Mouse (Mus musculus) heart, embryonic 14.5 days (tissue): Measurements from ENCODE around the gene Sfpq. TPM values are rescaled to one million over a fixed set of nuclear protein-coding genes. Genes with fewer than 3 reads are reported as not detected.
"Not testable (repeated sequence)": the region's sequence is repeated elsewhere in the genome, so short reads cannot be mapped to it uniquely, and the experiment has no call there.

ENCODE experiments used
- ATAC-seq: fragments of 200-750 bp; cut with Nextera tagmentation; 2 replicates; pipeline ENCODE4 v1.8.0; 2017; ENCODE audit warnings: low read depth, moderate TSS enrichment; ENCODE audit not compliant: insufficient number of reproducible peaks, insufficient read depth, low FRiP score
- H3K27ac ChIP-seq, 2 experiments: fragments of 200-500 bp in 1 of 2; fragments of 300-500 bp in 1 of 2; sonication (generic) in 1 of 2; replicated peaks in 1 of 2; 2 replicates each; pipeline ENCODE4 v1.5.1; 2012 to 2014; ENCODE audit warnings: low read depth in 2 of 2, low read length in 2 of 2, control low read depth in 1 of 2, mild to moderate bottlenecking in 1 of 2, mixed read lengths in 1 of 2; ENCODE audit not compliant: control insufficient read depth in 1 of 2, insufficient read depth in 1 of 2
- H3K27me3 ChIP-seq: fragments of 300-500 bp; sonication (generic); 2 replicates; pipeline ENCODE4 v1.6.1; 2014; ENCODE audit warnings: mild to moderate bottlenecking, low read length, control low read depth; ENCODE audit not compliant: control insufficient read depth, insufficient read depth
- H3K36me3 ChIP-seq: fragments of 300-500 bp; sonication (generic); 2 replicates; pipeline ENCODE4 v1.6.1; 2014; ENCODE audit warnings: mild to moderate bottlenecking, control low read depth, low read length, mixed read lengths; ENCODE audit not compliant: control insufficient read depth, insufficient read depth
- H3K4me1 ChIP-seq, 2 experiments: fragments of 200-500 bp in 1 of 2; fragments of 300-500 bp in 1 of 2; sonication (generic) in 1 of 2; 2 replicates each; pipeline ENCODE4 v1.6.1; 2012 to 2014; ENCODE audit warnings: low read length in 2 of 2, control low read depth in 1 of 2, mixed read lengths in 1 of 2; ENCODE audit not compliant: control insufficient read depth in 2 of 2, insufficient read depth in 2 of 2
- H3K4me2 ChIP-seq: fragments of 300-500 bp; sonication (generic); 2 replicates; pipeline ENCODE4 v1.6.1; 2014; ENCODE audit warnings: mild to moderate bottlenecking, low read length
- H3K4me3 ChIP-seq, 2 experiments: fragments of 200-500 bp in 1 of 2; fragments of 300-500 bp in 1 of 2; sonication (generic) in 1 of 2; 2 replicates each; pipeline ENCODE4 v1.5.1; 2012 to 2014; ENCODE audit warnings: low read length in 2 of 2, mild to moderate bottlenecking in 2 of 2, control low read depth in 1 of 2, low read depth in 1 of 2, moderate library complexity in 1 of 2; ENCODE audit not compliant: control insufficient read depth in 1 of 2, insufficient read depth in 1 of 2
- H3K9ac ChIP-seq: fragments of 300-500 bp; sonication (generic); 2 replicates; pipeline ENCODE4 v1.6.1; 2014; ENCODE audit warnings: mild to moderate bottlenecking, low read length
- H3K9me3 ChIP-seq: fragments of 300-500 bp; sonication (generic); 2 replicates; pipeline ENCODE4 v1.6.1; 2016; ENCODE audit warnings: low read length, control low read depth; ENCODE audit not compliant: control insufficient read depth
- WGBS: fragments of 180-500 bp; shearing (Covaris S2); extraction: QIAGEN DNeasy Blood & Tissue Kit; methylation state at CpG from one replicate; pipeline ENCODE4 v1.1.7; 2014; 5-methylcytosine and 5-hydroxymethylcytosine counted together
- polyA plus RNA-seq: library from polyadenylated mRNA; unstranded; fragments of >200 nt; fragmentation: Nextera tagmentation; extraction: Ambion mirVana; gene quantifications from 2 replicates; pipeline ENCODE4 v1.2.1, GENCODE M21; 2014

Gene Sfpq
- 62.5 and 76.1 TPM in 2 replicates for polyA plus RNA-seq

DNA sequence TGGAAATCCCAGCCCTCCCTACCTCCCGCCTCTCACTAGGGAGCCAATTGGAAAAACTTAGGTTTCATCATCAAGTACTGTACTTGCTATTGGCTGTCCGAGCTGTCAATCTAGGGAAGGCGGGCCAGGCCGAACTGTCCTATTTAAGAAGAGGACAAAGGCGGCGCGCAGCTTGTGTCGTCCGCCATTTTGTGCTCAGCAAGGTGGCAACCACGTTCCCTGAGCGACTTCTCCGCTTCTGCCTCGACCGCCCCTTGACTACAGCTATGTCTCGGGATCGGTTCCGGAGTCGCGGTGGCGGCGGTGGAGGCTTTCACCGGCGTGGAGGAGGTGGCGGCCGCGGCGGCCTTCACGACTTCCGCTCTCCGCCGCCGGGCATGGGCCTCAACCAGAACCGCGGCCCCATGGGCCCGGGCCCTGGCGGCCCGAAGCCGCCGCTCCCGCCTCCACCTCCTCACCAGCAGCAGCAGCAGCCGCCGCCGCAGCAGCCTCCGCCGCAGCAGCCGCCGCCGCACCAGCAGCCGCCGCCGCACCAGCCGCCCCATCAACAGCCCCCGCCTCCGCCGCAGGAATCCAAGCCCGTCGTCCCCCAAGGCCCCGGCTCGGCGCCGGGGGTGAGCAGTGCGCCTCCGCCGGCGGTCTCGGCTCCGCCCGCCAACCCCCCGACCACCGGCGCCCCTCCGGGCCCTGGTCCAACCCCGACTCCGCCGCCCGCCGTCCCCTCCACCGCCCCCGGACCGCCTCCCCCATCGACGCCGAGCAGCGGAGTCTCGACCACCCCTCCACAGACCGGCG is at the start of gene Sfpq:
Gene Sfpq (plus strand): TSS at position 174 of the 795 bp plus-strand sequence.
- H3K27ac ChIP-seq: peak within 1 kb of the TSS; percentile 94 to 98
- H3K9me3 ChIP-seq: no peaks in the 10 kb centered on the region
- peak within 1 kb of the TSS; percentile 100 for H3K9ac ChIP-seq
- peak within 1 kb of the TSS; percentile 86 for H3K4me2 ChIP-seq
- under 1% methylated on average over 72 of the region's 87 CpGs for WGBS
- H3K36me3 ChIP-seq: peaks cover 40% of the 10 kb centered on the region
- no peaks in the 10 kb centered on the region for H3K27me3 ChIP-seq
- ATAC-seq: peak; percentile 96
- peaks cover 0 to 22% of the 10 kb centered on the region in 2 experiments; a peak in 2 of 4 replicates for H3K4me1 ChIP-seq
- peak within 1 kb of the TSS; percentile 85 to 100 for H3K4me3 ChIP-seq

DNA sequence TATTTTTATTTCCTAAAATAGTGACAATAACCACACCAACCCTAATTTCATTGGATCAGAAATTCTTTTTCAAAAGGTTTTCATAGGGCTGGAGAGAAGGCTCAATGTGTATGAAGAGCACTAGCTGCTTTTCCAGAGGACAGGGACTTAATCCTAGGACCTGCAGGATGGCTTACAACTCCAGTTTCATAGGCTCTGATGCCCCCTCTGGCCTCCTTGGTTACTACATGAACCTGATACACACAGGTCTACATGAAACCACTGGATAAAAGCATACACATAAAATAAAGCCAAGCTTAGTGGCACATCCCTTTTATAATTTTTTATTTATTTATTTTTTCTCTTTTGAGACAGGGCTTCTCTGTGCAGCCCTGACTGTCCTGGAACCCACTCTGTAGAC is 43.7 kb upstream of the Sfpq start:
- H3K9ac ChIP-seq: no peak overlapping the region
- H3K27ac ChIP-seq: no peak overlapping the region
- ATAC-seq: no peak
- H3K4me3 ChIP-seq: no peak overlapping the region
- H3K4me2 ChIP-seq: no peak overlapping the region
- no peaks in the 10 kb centered on the region for H3K9me3 ChIP-seq
- no peaks in the 10 kb centered on the region for H3K4me1 ChIP-seq
- no peaks in the 10 kb centered on the region for H3K27me3 ChIP-seq
- no peaks in the 10 kb centered on the region for H3K36me3 ChIP-seq

DNA sequence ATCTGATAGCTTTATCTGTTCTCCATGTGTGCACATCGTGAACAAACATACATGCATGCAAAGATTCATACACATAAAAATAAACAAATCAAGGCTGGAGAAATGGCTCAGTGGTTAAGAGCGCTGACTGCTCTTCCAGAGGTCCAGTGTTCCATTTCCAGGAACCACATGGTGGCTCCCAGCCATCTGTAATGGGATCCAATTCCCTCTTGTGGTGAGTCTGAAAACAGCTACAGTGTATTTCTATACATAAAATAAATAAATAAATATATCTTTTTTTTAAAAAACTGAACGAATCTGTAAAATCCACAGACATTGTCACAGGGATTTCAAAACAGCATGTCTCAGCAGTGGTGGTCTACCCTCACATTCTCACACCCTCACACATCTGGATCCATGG is 42.4 kb upstream of the Sfpq start:
- Histone ChIP-seq H3K27ac (no peak overlapping the region), H3K9ac (no peak overlapping the region), H3K36me3 (no peaks in the 10 kb centered on the region), H3K4me3 (no peak overlapping the region), H3K27me3 (no peaks in the 10 kb centered on the region), H3K9me3 (no peaks in the 10 kb centered on the region), H3K4me2 (no peak overlapping the region), H3K4me1 (no peaks in the 10 kb centered on the region)
- 82% methylated on average over 3 of the region's 3 CpGs for WGBS
- ATAC-seq: no peak

DNA sequence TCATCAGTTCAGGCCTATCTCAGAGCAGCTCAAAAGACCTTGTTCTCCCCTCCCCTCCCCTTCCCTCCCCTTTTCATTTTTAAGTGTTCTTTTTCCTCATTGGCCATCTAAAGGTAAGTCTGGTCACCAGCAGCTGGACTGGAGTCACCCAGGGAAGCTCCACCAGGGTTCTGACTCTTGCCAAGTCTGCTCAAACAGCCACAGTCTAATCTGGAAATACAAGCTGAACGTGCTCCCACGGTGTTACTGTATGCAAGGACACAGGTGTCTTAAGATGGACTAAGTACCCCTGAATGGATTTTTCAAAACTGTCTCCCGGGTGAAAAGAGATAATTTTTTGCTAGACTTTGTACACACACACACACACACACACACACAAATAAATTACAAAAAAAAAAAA is 37.8 kb upstream of the Sfpq start:
- WGBS: 44% methylated on average over 3 of the region's 3 CpGs
- H3K4me2 ChIP-seq: no peak overlapping the region
- H3K27me3 ChIP-seq: no peaks in the 10 kb centered on the region
- no peak overlapping the region for H3K27ac ChIP-seq
- H3K9me3 ChIP-seq: no peaks in the 10 kb centered on the region
- H3K4me3 ChIP-seq: no peak overlapping the region
- ATAC-seq: no peak
- no peaks in the 10 kb centered on the region for H3K36me3 ChIP-seq
- no peak overlapping the region for H3K9ac ChIP-seq
- H3K4me1 ChIP-seq: no peaks in the 10 kb centered on the region

GRCm38 (mm10) chr4:126983736-126984525 is 37.2 kb upstream of the Sfpq start:
- 80% methylated on average over 11 of the region's 13 CpGs for WGBS
- not testable (repeated sequence) for H3K9me3 ChIP-seq, H3K36me3 ChIP-seq, H3K27ac ChIP-seq, H3K27me3 ChIP-seq, H3K4me1 ChIP-seq, ATAC-seq, H3K4me2 ChIP-seq, H3K4me3 ChIP-seq, H3K9ac ChIP-seq

- Histone ChIP-seq H3K9ac (no peak overlapping the region), H3K4me1 (no peaks in the 10 kb centered on the region), H3K4me3 (no peak overlapping the region), H3K27me3 (no peaks in the 10 kb centered on the region), H3K36me3 (no peaks in the 10 kb centered on the region), H3K4me2 (no peak overlapping the region), H3K9me3 (no peaks in the 10 kb centered on the region), H3K27ac (no peak overlapping the region)
- ATAC-seq: no peak
- 72% methylated on average over 5 of the region's 5 CpGs for WGBS
Measured at GRCm38 (mm10) chr4:126986768-126987167, 34.4 kb upstream of the Sfpq start.

DNA sequence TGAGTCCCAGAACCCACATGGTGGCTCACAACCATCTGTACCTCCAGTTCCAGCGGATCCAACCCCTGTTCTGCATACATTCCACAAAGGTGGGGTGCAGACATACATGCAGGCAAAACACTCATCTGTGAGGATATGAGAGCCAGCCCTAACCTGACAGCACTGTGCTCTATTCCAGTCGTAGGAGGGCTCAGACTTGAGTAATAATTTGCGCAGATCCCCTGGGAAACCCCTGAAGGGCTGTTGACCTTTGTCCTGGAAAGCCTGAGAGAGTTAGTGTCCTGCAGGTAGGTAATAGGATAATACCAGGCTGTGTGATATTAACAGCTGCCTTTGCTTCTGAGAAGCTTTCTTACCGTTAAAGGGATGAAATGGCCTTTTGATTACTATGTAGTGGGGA is 32.6 kb upstream of the Sfpq start:
- Histone ChIP-seq H3K4me2 (no peak overlapping the region), H3K27me3 (no peaks in the 10 kb centered on the region), H3K9me3 (no peaks in the 10 kb centered on the region), H3K36me3 (no peaks in the 10 kb centered on the region), H3K9ac (no peak overlapping the region), H3K27ac (no peak overlapping the region), H3K4me3 (no peak overlapping the region), H3K4me1 (no peaks in the 10 kb centered on the region)
- 75% methylated on average over 4 of the region's 4 CpGs for WGBS
- ATAC-seq: no peak
